8 mouse cellular contexts compared by ENCODE assay signal in genomic region chr19:4756193-4756911, GRCm38 (mm10). TPM values are rescaled to one million over a fixed set of nuclear protein-coding genes. Genes with fewer than 3 reads are reported as not detected.
DNase-seq lines count a peak whose midpoint lies in the region; ATAC-seq and TF ChIP-seq lines count a peak whose summit lies in the region.

TSS of gene Rbm4b (plus strand) at chr19:4756497.

- TF ChIP-seq CTCF in ES-Bruce4 (IDR thresholded peaks at IDR 0.05; ENCODE audit: low read depth, low read length), result no peak
- TF ChIP-seq CTCF in lung, adult 2 months (IDR thresholded peaks at IDR 0.05; ENCODE audit: insufficient read depth, low read length), result no peak

- intact Hi-C loops in heart, postnatal 25 days (cut with DNase I), result loop anchor here (2.0 to 5.0 kb wide), 3 partner anchors 30 to 206 kb away; partner anchors contain the start of genes Bbs1 and Mrpl11

- no peak for TF ChIP-seq POLR2A in ES-Bruce4 (IDR thresholded peaks at IDR 0.05; ENCODE audit: insufficient read depth, low read length)
- peak; percentile 65; the same call in 1 of the 2 replicates for TF ChIP-seq POLR2A in lung, adult 2 months (IDR thresholded peaks at IDR 0.05; ENCODE audit: borderline replicate concordance, extremely low read depth, low read depth, low read length)

- ATAC-seq in cerebellum, adult (ENCODE audit: insufficient number of reproducible peaks, low FRiP score, low TSS enrichment), result peak; percentile 90
- ATAC-seq in forebrain, embryonic 14.5 days, result peak; percentile 96
- ATAC-seq in neutrophil, adult 5-6 weeks (ENCODE audit: extremely low read depth, insufficient number of reproducible peaks, low FRiP score, poor library complexity, severe bottlenecking), result peak; percentile 79

- no peaks in the 10 kb centered on the region for H3K4me1 ChIP-seq in ES-Bruce4 (ENCODE audit: control insufficient read depth, insufficient read depth, low read length)
- peaks cover 29% of the 10 kb centered on the region for H3K4me1 ChIP-seq in forebrain, embryonic 14.5 days (ENCODE audit: control insufficient read depth, insufficient read depth, low read length)
- no peaks in the 10 kb centered on the region; the same call in 1 of the 2 replicates for H3K4me1 ChIP-seq in lung, adult 2 months (ENCODE audit: control insufficient read depth, insufficient read depth, low read length)

- H3K27ac ChIP-seq in ES-Bruce4 (ENCODE audit: insufficient read depth, low read length), result peak within 1 kb of the TSS; percentile 48; the same call in 1 of the 2 replicates
- peak within 1 kb of the TSS; percentile 98 for H3K27ac ChIP-seq in forebrain, embryonic 14.5 days (ENCODE audit: low read depth, low read length)

- no peaks in the 10 kb centered on the region for H3K9me3 ChIP-seq in ES-Bruce4 (replicated peaks; ENCODE audit: control insufficient read depth, insufficient read depth, low read length, poor library complexity, severe bottlenecking)
- H3K9me3 ChIP-seq in forebrain, embryonic 14.5 days (replicated peaks; ENCODE audit: control insufficient read depth, low read length), result no peaks in the 10 kb centered on the region

- DNase-seq in forebrain, embryonic 14.5 days (ENCODE audit: low spot score), result peak; percentile 99
- DNase-seq in heart, postnatal 25 days (ENCODE audit: low spot score), result peak; percentile 93
- DNase-seq in layer of hippocampus, adult 18-20 months (ENCODE audit: low spot score in 2 of 2), result peak; percentile 96 to 97
- peak; percentile 95 for DNase-seq in lung, adult 2 months
- peak; percentile 96 for DNase-seq in thymus, adult 18-20 months

- peak within 1 kb of the TSS; percentile 75 for H3K4me3 ChIP-seq in ES-Bruce4 (ENCODE audit: low read depth, low read length)
- H3K4me3 ChIP-seq in forebrain, embryonic 14.5 days (ENCODE audit: low read depth, low read length), result peak within 1 kb of the TSS; percentile 65
- H3K4me3 ChIP-seq in lung, adult 2 months (replicated peaks; ENCODE audit: extremely low read depth, low read depth, low read length), result peak within 1 kb of the TSS; percentile 87

- peak within 1 kb of the TSS; percentile 54 for H3K4me2 ChIP-seq in forebrain, embryonic 14.5 days (ENCODE audit: low read length)

- TF ChIP-seq EP300 in ES-Bruce4 (IDR thresholded peaks at IDR 0.05; ENCODE audit: insufficient read depth, low read depth, low read length), result no peak

- H3K27me3 ChIP-seq in ES-Bruce4 (ENCODE audit: control insufficient read depth, insufficient read depth, low read length, poor library complexity, severe bottlenecking), result no peaks in the 10 kb centered on the region
- no peaks in the 10 kb centered on the region for H3K27me3 ChIP-seq in forebrain, embryonic 14.5 days (replicated peaks; ENCODE audit: control insufficient read depth, insufficient read depth, low read length)

- H3K9ac ChIP-seq in ES-Bruce4 (ENCODE audit: low read depth, poor library complexity, severe bottlenecking), result peak within 1 kb of the TSS; percentile 79
- peak within 1 kb of the TSS; percentile 88 for H3K9ac ChIP-seq in forebrain, embryonic 14.5 days (ENCODE audit: low read length)

- under 1% methylated on average over 64 of the region's 65 CpGs for WGBS in forebrain, embryonic 14.5 days
- under 1% methylated on average over 65 of the region's 65 CpGs for WGBS in lung, adult 2 months

- peaks cover 20% of the 10 kb centered on the region for H3K36me3 ChIP-seq in ES-Bruce4 (ENCODE audit: control insufficient read depth, insufficient read depth, low read length, poor library complexity, severe bottlenecking)
- peaks cover 40% of the 10 kb centered on the region for H3K36me3 ChIP-seq in forebrain, embryonic 14.5 days (ENCODE audit: control insufficient read depth, insufficient read depth, low read length)

RNA-seq across cellular contexts. Expression of gene Rbm4b, which starts in this region (rescaled TPM):
- polyA plus RNA-seq in ES-Bruce4 (2011; ENCODE audit: insufficient read depth, insufficient read length, low read depth, missing spikeins), result 7.2 and 7.4 TPM in 2 replicates
- polyA plus RNA-seq in forebrain, embryonic 14.5 days (2014; fragmentation: Nextera tagmentation; extraction: Ambion mirVana), result 185 and 194 TPM in 2 replicates
- total RNA-seq in heart, postnatal 25 days (2021), result 1 to 10 TPM; 6.7 to 7.4 TPM
- 10 to 100 TPM; 20.1 to 21.0 TPM for total RNA-seq in layer of hippocampus, adult 18-20 months (2021)
- 6.8 and 7.6 TPM in 2 replicates for polyA plus RNA-seq in lung, adult 2 months (2012; rRNA removed)
- 20.4 and 32.4 TPM in 2 replicates for total RNA-seq in neutrophil, adult 5-6 weeks (2017)

Comparison
In these comparisons a context has a peak if more than half of its experiments do, and no peak if none do; other contexts are left out.
1. Peak in every context shown above with its lines: DNase-seq, ATAC-seq, H3K4me3 ChIP-seq and H3K27ac ChIP-seq.
2. RNA of gene Rbm4b (polyA plus RNA-seq): 185 to 194 TPM in forebrain, embryonic 14.5 days; 6.8 to 7.6 TPM in lung, adult 2 months and 7.2 to 7.4 TPM in ES-Bruce4; every median in the first group is over 10 times any median in the second.